9 mouse cellular contexts compared by ENCODE assay signal in genomic region chr8:118393909-118394650, GRCm38 (mm10).
DNase-seq lines count a peak whose midpoint lies in the region; ATAC-seq and TF ChIP-seq lines count a peak whose summit lies in the region.
"Had no signal": no experiment of that assay in that cellular context is flagged by ENCODE, and none has a peak within 500 bp of the region (broad histone marks: within the 10 kb centered on the region; RNA-seq: fewer than 3 reads in every experiment).

No protein-coding gene starts in this region.

- TF ChIP-seq CTCF in hindbrain, postnatal 0 days (IDR thresholded peaks at IDR 0.05; ENCODE audit: low read depth): no peak

- no peaks in the 10 kb centered on the region for H3K36me3 ChIP-seq in hindbrain, postnatal 0 days (ENCODE audit: insufficient read depth, low read length)

- peak; percentile 46 for ATAC-seq in cerebellum, adult (ENCODE audit: insufficient number of reproducible peaks, low FRiP score, low TSS enrichment)
- ATAC-seq in hindbrain, postnatal 0 days: no peak

- no peak overlapping the region for H3K9ac ChIP-seq in hindbrain, postnatal 0 days (replicated peaks; ENCODE audit: low read length)

- no peaks in the 10 kb centered on the region for H3K27me3 ChIP-seq in hindbrain, postnatal 0 days (ENCODE audit: insufficient read depth, low read length)

- WGBS in hindbrain, postnatal 0 days: 54% methylated on average over 7 of the region's 7 CpGs

- H3K4me2 ChIP-seq in hindbrain, postnatal 0 days (ENCODE audit: low read depth, low read length): no peak overlapping the region

- no peaks in the 10 kb centered on the region for H3K4me1 ChIP-seq in hindbrain, postnatal 0 days (ENCODE audit: insufficient read depth, low read length)

- no peak overlapping the region for H3K4me3 ChIP-seq in hindbrain, postnatal 0 days (ENCODE audit: low read length)

- no peak for DNase-seq in cerebellum, postnatal 4 days (ENCODE audit: low spot score in 2 of 2)
- DNase-seq in adipocyte (ENCODE audit: low spot score): peak; percentile 96
- DNase-seq in gastrocnemius, postnatal 10 days: peak; percentile 23
- peak; percentile 57 for DNase-seq in kidney, postnatal 10 days
- no peak for DNase-seq in layer of hippocampus, adult 9-11 months
- DNase-seq in frontal cortex, postnatal 36 days (ENCODE audit: low spot score in 2 of 2): no peak
- DNase-seq in hindbrain, postnatal 0 days (ENCODE audit: low spot score): no peak
- DNase-seq: right cerebral cortex, postnatal 25 days had no signal

- no peak overlapping the region; the same call in 1 of the 2 replicates for H3K27ac ChIP-seq in hindbrain, postnatal 0 days

- H3K9me3 ChIP-seq in hindbrain, postnatal 0 days (ENCODE audit: low read length): no peaks in the 10 kb centered on the region

Comparison
In these comparisons a context has a peak if more than half of its experiments do, and no peak if none do; other contexts are left out.
1. DNase-seq: peak in adipocyte (single experiment), gastrocnemius, postnatal 10 days (single experiment) and kidney, postnatal 10 days (single experiment); none in cerebellum, postnatal 4 days (0 of 2), layer of hippocampus, adult 9-11 months (single experiment), frontal cortex, postnatal 36 days (0 of 2) and hindbrain, postnatal 0 days (single experiment).